Mouse (Mus musculus) hindbrain, embryonic 16.5 days (tissue): ENCODE results near the gene Spop. TPM values are rescaled to one million over a fixed set of nuclear protein-coding genes. Genes with fewer than 3 reads are reported as not detected.

ENCODE experiments used
- ATAC-seq: fragments of 200-750 bp; cut with Nextera tagmentation; 2 replicates; pipeline ENCODE4 v1.8.0; 2017; ENCODE audit warnings: moderate TSS enrichment, moderate library complexity
- H3K27ac ChIP-seq: fragments of 300-500 bp; sonication (generic); 2 replicates; pipeline ENCODE4 v1.5.1; 2014; ENCODE audit warnings: low read depth, mild to moderate bottlenecking, control low read depth, low read length, moderate library complexity
- H3K27me3 ChIP-seq: fragments of 300-500 bp; sonication (generic); replicated peaks from 2 replicates; pipeline ENCODE4 v1.6.1; 2014; ENCODE audit warnings: low read length; ENCODE audit not compliant: control insufficient read depth, insufficient read depth
- H3K36me3 ChIP-seq: fragments of 300-500 bp; sonication (generic); 2 replicates; pipeline ENCODE4 v1.6.1; 2014; ENCODE audit warnings: mild to moderate bottlenecking, low read length, moderate library complexity, mixed read lengths; ENCODE audit not compliant: control insufficient read depth, insufficient read depth
- H3K4me1 ChIP-seq: fragments of 300-500 bp; sonication (generic); 2 replicates; pipeline ENCODE4 v1.6.1; 2014; ENCODE audit warnings: low read depth, low read length; ENCODE audit not compliant: control insufficient read depth, insufficient read depth
- H3K4me2 ChIP-seq: fragments of 300-500 bp; sonication (generic); 2 replicates; pipeline ENCODE4 v1.6.1; 2014; ENCODE audit warnings: mild to moderate bottlenecking, low read length, control low read depth, moderate library complexity
- H3K4me3 ChIP-seq: fragments of 300-500 bp; sonication (generic); 2 replicates; pipeline ENCODE4 v1.5.1; 2014; ENCODE audit warnings: mild to moderate bottlenecking, low read length, control low read depth, moderate library complexity
- H3K9ac ChIP-seq: fragments of 300-500 bp; sonication (generic); 2 replicates; pipeline ENCODE4 v1.6.1; 2014; ENCODE audit warnings: low read depth, mild to moderate bottlenecking, control low read depth, low read length, moderate library complexity
- H3K9me3 ChIP-seq: fragments of 300-500 bp; sonication (generic); 2 replicates; pipeline ENCODE4 v1.6.1; 2014; ENCODE audit warnings: mild to moderate bottlenecking, low read length, moderate library complexity; ENCODE audit not compliant: control insufficient read depth
- WGBS: fragments of 180-500 bp; shearing (Covaris S2); extraction: QIAGEN DNeasy Blood & Tissue Kit; methylation state at CpG from one replicate; pipeline ENCODE4 v1.1.7; 2014; 5-methylcytosine and 5-hydroxymethylcytosine counted together
- polyA plus RNA-seq: library from polyadenylated mRNA; unstranded; fragments of >200 nt; fragmentation: Nextera tagmentation; extraction: Ambion mirVana; gene quantifications from 2 replicates; pipeline ENCODE4 v1.2.1, GENCODE M21; 2015

Spop gene
- polyA plus RNA-seq, result 222 and 250 TPM in 2 replicates

GRCm38 (mm10) chr11:95413641-95414535 lies at the start of gene Spop:
Gene Spop, plus strand, starts transcription at chr11:95414080.
- peak within 1 kb of the TSS; percentile 94 for H3K27ac ChIP-seq
- 1% methylated on average over 53 of the region's 58 CpGs for WGBS
- peaks cover 21% of the 10 kb centered on the region for H3K4me1 ChIP-seq
- H3K4me3 ChIP-seq, result peak within 1 kb of the TSS; percentile 69
- no peaks in the 10 kb centered on the region for H3K9me3 ChIP-seq
- peak within 1 kb of the TSS; percentile 79 for H3K9ac ChIP-seq
- peak; percentile 86 for ATAC-seq
- H3K4me2 ChIP-seq, result peak within 1 kb of the TSS; percentile 88
- H3K27me3 ChIP-seq, result no peaks in the 10 kb centered on the region
- H3K36me3 ChIP-seq, result no peaks in the 10 kb centered on the region

GRCm38 (mm10) chr11:95364388-95364787 lies 49.5 kb upstream of the Spop start:
- Histone ChIP-seq H3K36me3 (no peaks in the 10 kb centered on the region), H3K4me1 (no peaks in the 10 kb centered on the region; the same call in 1 of the 2 replicates), H3K9ac (no peak overlapping the region), H3K27ac (no peak overlapping the region), H3K4me2 (no peak overlapping the region), H3K9me3 (no peaks in the 10 kb centered on the region), H3K27me3 (no peaks in the 10 kb centered on the region), H3K4me3 (no peak overlapping the region)
- ATAC-seq, result no peak
- WGBS, result 82% methylated on average over 5 of the region's 5 CpGs

DNA sequence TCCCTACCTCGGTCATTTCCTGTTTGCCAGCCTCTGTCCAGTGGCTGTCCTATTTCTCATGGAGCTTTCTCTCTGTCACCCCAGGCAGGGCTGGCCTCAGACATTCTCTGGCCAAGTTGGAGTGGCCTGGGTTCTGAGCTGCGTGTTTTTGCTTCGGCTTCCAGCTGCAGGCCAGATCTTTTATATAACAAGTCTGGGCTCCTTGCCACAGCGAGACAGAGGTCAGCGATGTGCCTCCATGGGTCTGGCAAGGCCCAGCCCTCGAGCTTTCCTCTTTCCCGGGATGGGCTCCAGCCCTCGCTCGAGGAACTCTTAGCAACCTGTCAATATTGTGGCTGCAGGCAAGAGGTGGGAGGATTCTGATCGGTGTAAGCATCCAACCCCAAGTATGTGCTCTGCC lies 48.3 kb upstream of the Spop start:
- no peaks in the 10 kb centered on the region for H3K36me3 ChIP-seq
- no peak overlapping the region; the same call in 1 of the 2 replicates for H3K9ac ChIP-seq
- ATAC-seq, result peak; percentile 54
- H3K27me3 ChIP-seq, result no peaks in the 10 kb centered on the region
- H3K27ac ChIP-seq, result peak overlapping the region; percentile 61
- no peak overlapping the region for H3K4me3 ChIP-seq
- 69% methylated on average over 10 of the region's 10 CpGs for WGBS
- no peaks in the 10 kb centered on the region; the same call in 1 of the 2 replicates for H3K4me1 ChIP-seq
- no peak overlapping the region for H3K4me2 ChIP-seq
- H3K9me3 ChIP-seq, result no peaks in the 10 kb centered on the region

GRCm38 (mm10) chr11:95366280-95366897 lies 47.5 kb upstream of the Spop start:
- Histone ChIP-seq H3K27ac (peak overlapping the region; percentile 61), H3K9ac (no peak overlapping the region)
- WGBS, result 71% methylated on average over 6 of the region's 6 CpGs

GRCm38 (mm10) chr11:95367011-95367735 lies 46.7 kb upstream of the Spop start:
- no peak for ATAC-seq
- Histone ChIP-seq H3K27ac (no peak overlapping the region), H3K4me3 (no peak overlapping the region), H3K9me3 (no peaks in the 10 kb centered on the region), H3K9ac (no peak overlapping the region), H3K36me3 (no peaks in the 10 kb centered on the region), H3K4me1 (no peaks in the 10 kb centered on the region; the same call in 1 of the 2 replicates), H3K4me2 (no peak overlapping the region), H3K27me3 (no peaks in the 10 kb centered on the region)
- WGBS, result 83% methylated on average over 8 of the region's 8 CpGs

More at GRCm38 (mm10) chr11:95366280-95366897, 47.5 kb upstream of the Spop start:
- H3K36me3 ChIP-seq, result no peaks in the 10 kb centered on the region
- H3K4me1 ChIP-seq, result no peaks in the 10 kb centered on the region; the same call in 1 of the 2 replicates
- no peak overlapping the region for H3K4me3 ChIP-seq
- no peak for ATAC-seq
- H3K27me3 ChIP-seq, result no peaks in the 10 kb centered on the region
- H3K4me2 ChIP-seq, result no peak overlapping the region
- no peaks in the 10 kb centered on the region for H3K9me3 ChIP-seq

DNA sequence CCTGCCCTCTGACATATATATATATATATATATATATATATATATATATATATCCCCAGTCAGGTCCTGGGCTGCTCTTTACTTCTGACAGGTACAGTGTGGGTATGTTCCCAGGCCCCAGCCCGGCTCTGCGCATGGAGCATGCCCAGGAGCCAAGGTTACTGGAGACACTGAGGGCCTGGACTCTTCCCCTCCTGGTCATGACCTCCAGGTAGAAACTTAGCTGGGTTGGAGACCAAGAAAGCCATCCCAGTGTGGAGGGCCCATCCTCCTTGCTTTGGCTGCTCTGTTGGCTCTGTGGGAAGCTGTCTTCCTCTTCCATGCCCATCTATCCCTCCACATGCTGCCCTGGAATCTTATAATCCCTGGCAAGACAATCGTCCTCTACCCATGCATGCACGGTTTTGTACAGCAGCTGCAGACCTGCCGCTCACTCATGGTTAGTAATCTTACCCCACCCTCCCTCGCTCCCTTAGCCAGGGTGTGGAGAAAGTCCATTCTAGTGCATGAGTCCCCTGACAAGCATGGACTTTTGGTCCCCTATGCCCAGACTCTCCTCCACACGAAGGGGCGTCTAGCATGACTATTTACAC lies 45.6 kb upstream of the Spop start:
- Histone ChIP-seq H3K9me3 (no peaks in the 10 kb centered on the region), H3K27me3 (no peaks in the 10 kb centered on the region), H3K4me3 (no peak overlapping the region), H3K27ac (no peak overlapping the region), H3K9ac (no peak overlapping the region), H3K4me1 (no peaks in the 10 kb centered on the region; the same call in 1 of the 2 replicates), H3K4me2 (no peak overlapping the region), H3K36me3 (0 out of 2 replicates have a peak, but pooled peaks cover 1% of the 10 kb centered on the region)
- 91% methylated on average over 8 of the region's 8 CpGs for WGBS
- ATAC-seq, result no peak

GRCm38 (mm10) chr11:95368871-95369270 lies 45.0 kb upstream of the Spop start:
- no peak overlapping the region for H3K4me2 ChIP-seq
- no peak for ATAC-seq
- no peaks in the 10 kb centered on the region; the same call in 1 of the 2 replicates for H3K4me1 ChIP-seq
- no peaks in the 10 kb centered on the region for H3K9me3 ChIP-seq
- 0 out of 2 replicates have a peak, but pooled peaks cover 3% of the 10 kb centered on the region for H3K36me3 ChIP-seq
- no peak overlapping the region for H3K4me3 ChIP-seq
- H3K27ac ChIP-seq, result no peak overlapping the region
- no peaks in the 10 kb centered on the region for H3K27me3 ChIP-seq
- WGBS, result 95% methylated on average over 4 of the region's 4 CpGs
- no peak overlapping the region for H3K9ac ChIP-seq

DNA sequence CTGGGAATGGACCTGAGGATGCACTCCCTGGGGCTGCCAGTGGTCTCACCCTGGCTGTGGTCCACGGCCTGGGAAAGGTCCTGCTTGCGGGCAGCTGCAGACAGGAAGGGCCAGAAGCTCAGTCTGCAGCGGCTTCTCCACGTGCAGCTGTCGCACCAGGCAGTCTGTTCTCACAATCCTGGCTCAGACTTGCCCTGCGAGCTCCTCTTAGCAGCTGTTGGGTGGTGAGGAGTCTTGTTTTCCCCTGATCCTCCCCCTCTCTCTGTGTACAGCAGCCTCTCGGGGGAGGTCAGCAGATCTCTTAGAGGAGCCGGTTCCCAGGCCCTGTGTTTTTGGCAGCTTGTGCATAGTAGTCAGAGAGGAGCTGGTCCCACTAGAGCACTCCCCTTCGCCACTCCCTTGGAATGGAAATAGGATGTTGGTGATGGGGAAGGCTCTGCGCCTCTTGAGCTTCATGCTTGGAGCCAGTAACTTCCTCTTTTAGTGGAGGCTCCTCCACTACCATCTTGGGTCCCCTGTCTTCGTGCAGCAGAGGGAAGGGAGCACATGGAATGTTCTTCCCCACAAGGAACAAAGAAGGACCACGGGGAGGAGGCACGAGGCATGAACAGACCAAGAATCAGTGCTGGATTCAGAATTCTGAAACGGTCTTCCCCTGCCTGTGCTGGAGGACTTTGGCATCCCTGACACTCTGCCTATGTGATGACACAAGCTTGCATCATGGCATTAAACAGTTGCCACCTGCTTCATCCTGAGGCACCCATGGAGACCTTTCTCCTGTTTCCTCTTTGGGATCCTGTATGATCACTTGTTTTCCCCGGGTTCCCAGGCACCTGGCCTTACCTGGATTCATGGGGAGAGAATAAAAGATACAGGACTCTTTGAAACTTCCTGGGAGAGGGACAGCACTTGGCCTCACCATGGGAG lies 43.7 kb upstream of the Spop start:
- H3K4me3 ChIP-seq, result no peak overlapping the region
- no peaks in the 10 kb centered on the region for H3K9me3 ChIP-seq
- 0 out of 2 replicates have a peak, but pooled peaks cover 3% of the 10 kb centered on the region for H3K36me3 ChIP-seq
- no peak overlapping the region for H3K4me2 ChIP-seq
- ATAC-seq, result peak; percentile 71
- no peak overlapping the region for H3K27ac ChIP-seq
- no peaks in the 10 kb centered on the region; the same call in 1 of the 2 replicates for H3K4me1 ChIP-seq
- H3K27me3 ChIP-seq, result no peaks in the 10 kb centered on the region
- H3K9ac ChIP-seq, result no peak overlapping the region
- WGBS, result 67% methylated on average over 15 of the region's 15 CpGs
